Mouse (Mus musculus) limb, embryonic 11.5 days (tissue): ENCODE data around the gene Pold2. TPM values are rescaled to one million over a fixed set of nuclear protein-coding genes. Genes with fewer than 3 reads are reported as not detected.
A peak's percentile ranks its signal among the peaks of the same experiment; 100 is the strongest.

ENCODE experiments used
- ATAC-seq: fragments of 200-750 bp; cut with Nextera tagmentation; 2 replicates; pipeline ENCODE4 v1.8.0; 2017; ENCODE audit warnings: low read depth; ENCODE audit not compliant: insufficient number of reproducible peaks, low FRiP score, low TSS enrichment
- DNase-seq: peaks from one replicate; pipeline ENCODE4 v3.0.0-alpha.2; 2015; ENCODE audit warnings: low spot score
- H3K27ac ChIP-seq: fragments of 300-500 bp; sonication (generic); replicated peaks from 2 replicates; pipeline ENCODE4 v1.5.1; 2014; ENCODE audit warnings: low read depth, mild to moderate bottlenecking, low read length
- H3K27me3 ChIP-seq: fragments of 300-500 bp; sonication (generic); 2 replicates; pipeline ENCODE4 v1.6.1; 2014; ENCODE audit warnings: mild to moderate bottlenecking, low read length, mixed read lengths; ENCODE audit not compliant: control insufficient read depth, insufficient read depth
- H3K36me3 ChIP-seq: fragments of 300-500 bp; sonication (generic); 2 replicates; pipeline ENCODE4 v1.6.1; 2014; ENCODE audit warnings: mild to moderate bottlenecking, low read length, moderate library complexity, mixed read lengths; ENCODE audit not compliant: control insufficient read depth, insufficient read depth
- H3K4me1 ChIP-seq: fragments of 300-500 bp; sonication (generic); 2 replicates; pipeline ENCODE4 v1.6.1; 2014; ENCODE audit warnings: low read length, mixed read lengths; ENCODE audit not compliant: control insufficient read depth, insufficient read depth
- H3K4me2 ChIP-seq: fragments of 300-500 bp; sonication (generic); 2 replicates; pipeline ENCODE4 v1.6.1; 2014; ENCODE audit warnings: low read depth, mild to moderate bottlenecking, moderate library complexity; ENCODE audit not compliant: severe bottlenecking
- H3K4me3 ChIP-seq: fragments of 300-500 bp; sonication (generic); 2 replicates; pipeline ENCODE4 v1.5.1; 2014; ENCODE audit warnings: low read depth, low read length
- H3K9ac ChIP-seq: fragments of 300-500 bp; sonication (generic); 2 replicates; pipeline ENCODE4 v1.6.1; 2014; ENCODE audit warnings: mild to moderate bottlenecking, low read length
- H3K9me3 ChIP-seq: fragments of 300-500 bp; sonication (generic); 2 replicates; pipeline ENCODE4 v1.6.1; 2016; ENCODE audit warnings: low read length; ENCODE audit not compliant: control insufficient read depth
- WGBS: fragments of 180-500 bp; shearing (Covaris S2); extraction: QIAGEN DNeasy Blood & Tissue Kit; methylation state at CpG from one replicate; pipeline ENCODE4 v1.1.7; 2014; 5-methylcytosine and 5-hydroxymethylcytosine counted together
- polyA plus RNA-seq: library from polyadenylated mRNA; unstranded; fragments of >200 nt; fragmentation: Nextera tagmentation; extraction: Ambion mirVana; gene quantifications from 2 replicates; pipeline ENCODE4 v1.2.1, GENCODE M21; 2014

Gene Pold2
- polyA plus RNA-seq, 1 experiment from 2014 or later, result 111 TPM

DNA sequence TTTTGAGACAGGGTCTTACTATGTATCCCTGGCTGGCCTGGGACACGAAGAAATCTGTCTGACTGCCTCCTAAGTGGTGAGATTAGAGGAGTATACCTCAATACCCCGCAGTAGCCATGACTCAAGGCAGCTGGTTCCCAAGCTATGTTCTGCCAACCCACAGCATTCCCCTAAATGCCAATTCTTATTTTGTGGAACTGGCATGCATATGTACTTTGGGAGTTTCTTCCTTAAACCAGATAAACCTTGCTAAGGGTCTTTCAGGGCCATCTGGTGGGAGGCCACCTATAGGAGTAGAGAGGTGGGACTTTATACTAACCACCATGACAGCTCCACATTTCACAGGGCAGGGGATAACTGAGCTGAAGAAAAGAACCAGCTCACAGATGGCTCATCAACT, 25.8 kb upstream of the Pold2 start:
- Histone ChIP-seq H3K4me1 (peaks cover 6% of the 10 kb centered on the region), H3K27me3 (peaks cover 9% of the 10 kb centered on the region), H3K27ac (no peak overlapping the region), H3K4me3 (no peak overlapping the region), H3K9ac (no peak overlapping the region), H3K4me2 (no peak overlapping the region), H3K36me3 (no peaks in the 10 kb centered on the region), H3K9me3 (no peaks in the 10 kb centered on the region)
- WGBS, result 85% methylated on average over 2 of the region's 2 CpGs
- no peak for ATAC-seq
- no peak for DNase-seq

DNA sequence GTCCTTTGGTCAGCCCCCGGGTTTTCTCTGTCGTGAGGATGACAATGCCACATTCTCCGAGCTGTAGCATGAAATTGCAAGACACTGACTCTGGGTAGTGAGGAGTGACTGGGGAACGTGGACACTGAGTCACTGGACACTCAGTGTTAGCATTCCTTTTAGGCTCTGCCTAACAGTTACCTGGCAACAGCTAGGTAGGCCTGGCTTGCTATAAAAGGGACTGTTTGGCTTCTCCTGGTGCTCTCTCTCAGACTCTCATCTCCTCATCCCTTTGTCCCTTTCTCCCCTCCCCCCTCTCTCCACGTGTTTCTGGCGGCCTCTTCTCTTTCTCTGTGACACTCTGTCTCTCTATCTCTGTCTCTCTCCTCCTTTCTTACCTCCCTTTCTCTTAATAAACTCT, 24.3 kb upstream of the Pold2 start:
- Histone ChIP-seq H3K36me3 (no peaks in the 10 kb centered on the region), H3K9me3 (no peaks in the 10 kb centered on the region), H3K4me3 (peak overlapping the region; percentile 24; the same call in 1 of the 2 replicates), H3K27me3 (peaks cover 10% of the 10 kb centered on the region), H3K9ac (peak overlapping the region; percentile 54), H3K4me2 (peak overlapping the region; percentile 77; the same call in 1 of the 2 replicates), H3K4me1 (peaks cover 12% of the 10 kb centered on the region), H3K27ac (no peak overlapping the region)
- DNase-seq, result no peak
- WGBS, result 10% methylated on average over 6 of the region's 6 CpGs
- no peak for ATAC-seq

DNA sequence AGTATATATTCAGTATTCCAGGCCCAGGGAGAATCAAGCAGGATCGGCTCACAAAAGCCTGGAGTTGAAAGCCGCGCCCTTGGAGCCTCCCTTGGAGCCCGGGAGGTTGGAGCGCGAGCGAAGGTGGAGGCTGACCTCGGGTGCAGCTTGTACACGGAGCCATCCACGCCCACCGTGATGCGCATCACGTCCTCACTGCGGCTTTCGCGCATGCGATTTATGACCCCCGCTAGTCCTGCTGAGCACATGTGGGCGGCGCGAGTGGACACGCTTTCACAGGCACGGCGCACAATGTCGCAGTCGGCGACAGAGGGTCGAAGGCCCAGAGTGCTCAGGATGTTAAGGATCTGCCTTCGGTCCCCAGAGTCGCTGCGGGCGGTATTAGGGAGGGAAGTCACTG, 23.9 kb upstream of the Pold2 start:
- DNase-seq (peak; percentile 83), ATAC-seq (peak; percentile 49; the same call in 1 of the 2 replicates)
- under 1% methylated on average over 32 of the region's 32 CpGs for WGBS
- Histone ChIP-seq H3K27me3 (peaks cover 10% of the 10 kb centered on the region), H3K9ac (peak overlapping the region; percentile 54), H3K4me2 (peak overlapping the region; percentile 77), H3K4me3 (peak overlapping the region; percentile 24), H3K4me1 (peaks cover 14% of the 10 kb centered on the region), H3K36me3 (no peaks in the 10 kb centered on the region), H3K9me3 (no peaks in the 10 kb centered on the region), H3K27ac (no peak overlapping the region)

DNA sequence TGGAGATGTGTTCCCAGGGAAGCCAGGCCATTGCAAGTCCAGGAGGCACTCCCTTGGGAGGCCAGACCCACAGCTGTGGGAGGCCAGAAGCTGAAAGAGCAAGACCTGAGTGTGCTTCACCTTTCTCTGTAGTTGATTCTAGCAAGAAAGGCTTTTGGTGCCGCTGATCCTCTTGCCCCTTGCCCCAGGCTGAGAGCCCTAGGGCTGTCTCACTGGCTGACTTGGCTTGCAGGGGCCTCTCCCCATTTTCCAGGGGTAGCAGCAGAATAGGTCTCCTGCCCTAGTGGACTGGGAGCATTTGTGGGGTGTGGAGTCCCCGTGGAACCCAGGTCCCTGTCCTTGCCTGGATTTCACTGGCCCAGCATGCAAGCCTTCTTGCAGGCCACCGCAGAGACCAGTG, 23.2 kb upstream of the Pold2 start:
- Histone ChIP-seq H3K27me3 (peaks cover 10% of the 10 kb centered on the region), H3K27ac (no peak overlapping the region), H3K4me2 (peak overlapping the region; percentile 77), H3K4me3 (peak overlapping the region; percentile 24), H3K36me3 (no peaks in the 10 kb centered on the region), H3K9me3 (no peaks in the 10 kb centered on the region), H3K9ac (peak overlapping the region; percentile 54), H3K4me1 (peaks cover 14% of the 10 kb centered on the region)
- 18% methylated on average over 3 of the region's 3 CpGs for WGBS
- ATAC-seq (no peak), DNase-seq (no peak)

DNA sequence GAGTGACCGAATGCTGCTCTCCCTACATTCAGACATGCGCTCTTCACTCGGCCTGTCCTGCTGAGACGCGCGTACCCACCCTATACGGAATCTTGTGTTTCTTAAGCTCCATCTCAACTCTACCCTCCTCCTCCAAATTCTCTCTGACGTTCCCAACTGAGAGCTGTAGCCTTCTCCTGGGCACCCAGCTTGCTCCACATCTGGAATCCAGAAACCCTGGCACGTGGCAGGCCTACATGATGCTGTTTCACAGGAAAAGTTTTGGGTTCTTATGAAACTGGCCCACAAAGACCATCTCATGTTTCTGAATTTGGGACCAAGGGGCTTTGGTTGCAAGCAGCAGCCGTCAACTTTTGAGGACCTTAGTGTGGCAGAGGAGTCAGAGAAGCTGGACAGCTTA, 21.2 kb upstream of the Pold2 start:
- no peak for DNase-seq
- Histone ChIP-seq H3K36me3 (no peaks in the 10 kb centered on the region), H3K9me3 (no peaks in the 10 kb centered on the region), H3K4me3 (no peak overlapping the region), H3K9ac (no peak overlapping the region), H3K4me2 (no peak overlapping the region), H3K4me1 (peaks cover 14% of the 10 kb centered on the region), H3K27ac (no peak overlapping the region), H3K27me3 (peaks cover 10% of the 10 kb centered on the region)
- 91% methylated on average over 10 of the region's 10 CpGs for WGBS
- ATAC-seq, result no peak

DNA sequence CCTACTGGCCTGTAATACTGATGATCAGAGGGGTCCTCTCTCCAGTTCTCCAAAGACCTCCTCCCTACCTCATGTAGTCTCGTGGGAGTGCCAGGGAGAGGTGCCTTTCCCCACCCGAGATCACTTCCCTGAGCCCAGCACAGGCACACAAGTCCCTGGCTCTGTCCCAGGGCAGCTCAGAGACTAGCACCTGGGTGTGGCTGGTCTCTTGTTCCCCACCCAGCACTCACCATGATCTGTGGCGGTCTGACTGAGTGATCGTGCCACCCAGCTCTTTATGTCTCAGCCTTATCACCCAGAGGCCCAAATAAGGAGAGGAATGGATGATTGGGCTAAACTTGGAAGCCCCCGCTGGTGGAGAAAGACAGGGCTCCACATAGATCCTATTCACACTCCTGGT, 20.4 kb upstream of the Pold2 start, which contains the start of gene Myl7:
Myl7 (minus strand) TSS at position 252 of the 400 bp plus-strand sequence.
- no peak for DNase-seq
- 68% methylated on average over 5 of the region's 5 CpGs for WGBS
- Histone ChIP-seq H3K4me2 (no peak within 1 kb of the TSS; the same call in 1 of the 2 replicates), H3K4me3 (no peak within 1 kb of the TSS), H3K36me3 (no peaks in the 10 kb centered on the region), H3K9ac (peak within 1 kb of the TSS; percentile 27; the same call in 1 of the 2 replicates), H3K4me1 (peaks cover 16% of the 10 kb centered on the region), H3K9me3 (no peaks in the 10 kb centered on the region), H3K27ac (no peak within 1 kb of the TSS), H3K27me3 (peaks cover 10% of the 10 kb centered on the region)
- ATAC-seq, result no peak

DNA sequence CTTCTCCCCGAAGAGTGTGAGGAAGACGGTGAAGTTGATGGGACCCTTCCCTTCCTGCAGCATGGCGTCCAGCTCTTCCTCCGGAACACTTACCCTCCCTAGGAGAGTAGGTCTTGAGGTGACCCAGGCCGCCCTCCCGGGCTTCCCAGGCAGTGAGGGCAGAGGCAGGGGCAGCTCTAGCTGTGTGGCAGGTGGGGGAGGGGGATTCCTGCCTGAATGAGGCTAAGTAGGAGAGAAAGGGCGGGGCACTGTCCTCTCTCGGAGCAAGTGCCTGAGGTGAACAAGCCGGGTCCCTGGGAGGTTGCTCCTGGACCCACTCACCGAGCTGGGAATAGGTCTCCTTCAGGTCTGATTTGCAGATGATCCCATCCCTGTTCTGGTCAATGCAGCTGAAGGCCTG, 19.7 kb upstream of the Pold2 start:
- Histone ChIP-seq H3K27me3 (peaks cover 10% of the 10 kb centered on the region), H3K27ac (no peak overlapping the region), H3K9me3 (no peaks in the 10 kb centered on the region), H3K9ac (peak overlapping the region; percentile 27; the same call in 1 of the 2 replicates), H3K36me3 (no peaks in the 10 kb centered on the region), H3K4me1 (peaks cover 15% of the 10 kb centered on the region), H3K4me2 (no peak overlapping the region; the same call in 1 of the 2 replicates), H3K4me3 (no peak overlapping the region)
- ATAC-seq, result no peak
- 8% methylated on average over 10 of the region's 10 CpGs for WGBS
- no peak for DNase-seq

DNA sequence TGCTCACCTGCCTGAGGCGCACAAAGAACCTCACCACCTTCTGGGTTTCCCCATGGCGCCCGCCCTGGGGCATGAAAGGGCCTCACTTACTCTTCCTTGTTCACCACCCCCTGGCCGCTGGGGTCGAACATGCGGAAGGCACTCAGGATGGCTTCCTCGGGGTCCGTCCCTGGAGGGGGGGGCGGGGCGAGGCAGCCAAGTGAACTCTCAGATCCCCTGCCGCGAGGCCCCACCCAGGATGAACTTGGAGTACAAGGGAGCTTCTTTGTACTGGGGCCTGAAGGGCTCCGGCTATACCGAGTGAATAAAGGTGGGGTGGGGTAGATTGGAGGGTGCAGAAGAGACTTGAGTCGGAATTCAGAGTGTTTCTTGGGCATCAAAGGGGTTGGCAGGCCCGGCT, 19.1 kb upstream of the Pold2 start:
- ATAC-seq (no peak), DNase-seq (no peak)
- Histone ChIP-seq H3K27ac (no peak overlapping the region), H3K27me3 (peaks cover 10% of the 10 kb centered on the region), H3K4me1 (peaks cover 14% of the 10 kb centered on the region), H3K36me3 (no peaks in the 10 kb centered on the region), H3K4me3 (no peak overlapping the region), H3K4me2 (no peak overlapping the region), H3K9me3 (no peaks in the 10 kb centered on the region), H3K9ac (no peak overlapping the region)
- WGBS, result 13% methylated on average over 16 of the region's 16 CpGs

DNA sequence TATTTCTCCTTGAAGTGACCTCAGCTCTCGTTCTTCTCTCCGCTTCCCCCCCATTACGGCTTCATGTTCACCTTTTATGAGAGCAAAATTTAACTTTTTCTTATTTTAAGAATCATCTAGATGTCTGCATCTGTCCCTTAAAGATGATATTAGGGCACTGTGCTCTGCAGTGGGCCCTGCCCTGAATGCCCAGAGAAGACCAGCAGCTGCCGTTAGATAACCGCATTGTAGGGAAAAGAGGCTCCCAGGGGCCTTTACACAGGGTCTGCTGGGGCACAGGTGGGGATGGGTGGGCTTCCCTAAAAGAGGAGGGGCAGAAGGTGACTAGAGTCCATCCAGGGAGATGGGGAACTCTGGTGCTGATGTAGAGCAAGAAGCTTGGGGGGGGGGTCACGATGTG, 15.7 kb upstream of the Pold2 start:
- H3K4me1 ChIP-seq, result peaks cover 18% of the 10 kb centered on the region
- WGBS, result 69% methylated on average over 6 of the region's 6 CpGs

More for the DNA sequence above, 15.7 kb upstream of the Pold2 start:
- no peaks in the 10 kb centered on the region for H3K36me3 ChIP-seq
- H3K4me3 ChIP-seq, result no peak overlapping the region
- H3K27me3 ChIP-seq, result 0 out of 2 replicates have a peak, but pooled peaks cover under 1% of the 10 kb centered on the region
- no peak overlapping the region for H3K9ac ChIP-seq
- no peak overlapping the region for H3K27ac ChIP-seq
- no peak overlapping the region for H3K4me2 ChIP-seq
- no peak for DNase-seq
- ATAC-seq, result no peak
- no peaks in the 10 kb centered on the region for H3K9me3 ChIP-seq
